Mouse (Mus musculus): ENCODE results near the gene Rnpep. TPM values are rescaled to one million over a fixed set of nuclear protein-coding genes. Genes with fewer than 3 reads are reported as not detected.

The Rnpep gene
- polyA plus RNA-seq, 1 experiment from 2014 or later: 97.7 TPM

GRCm38 (mm10) chr1:135282536-135283286 is 1.2 kb downstream of the Rnpep start:
- ATAC-seq (ENCODE audit: low FRiP score): no peak
- 37% methylated on average over 13 of the region's 13 CpGs for WGBS

GRCm38 (mm10) chr1:135281841-135282240 is 2.0 kb downstream of the Rnpep start:
- Histone ChIP-seq H3K4me3 (replicated peaks) (no peak overlapping the region), H3K4me2 (no peak overlapping the region), H3K9me3 (no peaks in the 10 kb centered on the region), H3K36me3 (replicated peaks) (peaks cover 25% of the 10 kb centered on the region), H3K27me3 (no peaks in the 10 kb centered on the region), H3K27ac (no peak overlapping the region), H3K4me1 (peaks cover 15% of the 10 kb centered on the region), H3K9ac (no peak overlapping the region)
- WGBS: 97% methylated on average over 17 of the region's 17 CpGs
- no peak for ATAC-seq (ENCODE audit: low FRiP score)

More at GRCm38 (mm10) chr1:135282536-135283286, 1.2 kb downstream of the Rnpep start:
- H3K4me1 ChIP-seq: peaks cover 15% of the 10 kb centered on the region
- peak overlapping the region; percentile 76 for H3K4me2 ChIP-seq
- no peaks in the 10 kb centered on the region for H3K9me3 ChIP-seq
- H3K27me3 ChIP-seq: no peaks in the 10 kb centered on the region
- peaks cover 19% of the 10 kb centered on the region for H3K36me3 ChIP-seq (replicated peaks)
- peak overlapping the region; percentile 83; the same call in 1 of the 2 replicates for H3K27ac ChIP-seq
- peak overlapping the region; percentile 77 for H3K9ac ChIP-seq
- peak overlapping the region; percentile 60 for H3K4me3 ChIP-seq (replicated peaks)

GRCm38 (mm10) chr1:135280646-135281045 is 3.2 kb downstream of the Rnpep start:
- Histone ChIP-seq H3K4me1 (peaks cover 15% of the 10 kb centered on the region), H3K27ac (no peak overlapping the region), H3K9me3 (no peaks in the 10 kb centered on the region), H3K27me3 (no peaks in the 10 kb centered on the region), H3K4me3 (replicated peaks) (no peak overlapping the region), H3K36me3 (replicated peaks) (peaks cover 36% of the 10 kb centered on the region), H3K4me2 (no peak overlapping the region), H3K9ac (no peak overlapping the region)
- WGBS: 76% methylated on average over 9 of the region's 9 CpGs
- ATAC-seq (ENCODE audit: low FRiP score): no peak

- H3K9me3 ChIP-seq: no peaks in the 10 kb centered on the region
- no peak overlapping the region for H3K4me2 ChIP-seq
- peaks cover 63% of the 10 kb centered on the region for H3K36me3 ChIP-seq (replicated peaks)
- H3K27ac ChIP-seq: no peak overlapping the region
- no peak overlapping the region for H3K9ac ChIP-seq
- H3K4me3 ChIP-seq (replicated peaks): no peak overlapping the region
- WGBS: 80% methylated on average over 9 of the region's 9 CpGs
- H3K4me1 ChIP-seq: no peaks in the 10 kb centered on the region
- ATAC-seq (ENCODE audit: low FRiP score): no peak
- H3K27me3 ChIP-seq: no peaks in the 10 kb centered on the region
Observed at GRCm38 (mm10) chr1:135271371-135271770, 12.5 kb downstream of the Rnpep start.

GRCm38 (mm10) chr1:135267663-135268446 is 16.0 kb downstream of the Rnpep start:
- no peak overlapping the region for H3K4me3 ChIP-seq (replicated peaks)
- no peaks in the 10 kb centered on the region for H3K9me3 ChIP-seq
- no peak for ATAC-seq (ENCODE audit: low FRiP score)
- H3K27ac ChIP-seq: no peak overlapping the region
- no peaks in the 10 kb centered on the region for H3K4me1 ChIP-seq
- H3K36me3 ChIP-seq (replicated peaks): peaks cover 71% of the 10 kb centered on the region
- 90% methylated on average over 10 of the region's 10 CpGs for WGBS
- H3K9ac ChIP-seq: no peak overlapping the region
- no peaks in the 10 kb centered on the region for H3K27me3 ChIP-seq
- no peak overlapping the region for H3K4me2 ChIP-seq

GRCm38 (mm10) chr1:135265834-135266233 is 18.1 kb downstream of the Rnpep start:
- Histone ChIP-seq H3K36me3 (replicated peaks) (peaks cover 65% of the 10 kb centered on the region), H3K4me2 (no peak overlapping the region), H3K27ac (no peak overlapping the region), H3K9ac (no peak overlapping the region), H3K9me3 (no peaks in the 10 kb centered on the region), H3K4me1 (no peaks in the 10 kb centered on the region), H3K27me3 (no peaks in the 10 kb centered on the region), H3K4me3 (replicated peaks) (no peak overlapping the region)
- WGBS: 92% methylated on average over 5 of the region's 5 CpGs
- no peak for ATAC-seq (ENCODE audit: low FRiP score)

GRCm38 (mm10) chr1:135263316-135263715 is 20.6 kb downstream of the Rnpep start:
- Histone ChIP-seq H3K9ac (no peak overlapping the region), H3K36me3 (replicated peaks) (peaks cover 61% of the 10 kb centered on the region), H3K4me1 (peaks cover 7% of the 10 kb centered on the region), H3K27ac (no peak overlapping the region), H3K27me3 (no peaks in the 10 kb centered on the region), H3K9me3 (no peaks in the 10 kb centered on the region), H3K4me3 (replicated peaks) (no peak overlapping the region), H3K4me2 (no peak overlapping the region)
- no peak for ATAC-seq (ENCODE audit: low FRiP score)
- WGBS: 89% methylated on average over 9 of the region's 9 CpGs

GRCm38 (mm10) chr1:135262329-135262728 is 21.6 kb downstream of the Rnpep start:
- H3K36me3 ChIP-seq (replicated peaks): peaks cover 51% of the 10 kb centered on the region
- H3K9me3 ChIP-seq: no peaks in the 10 kb centered on the region
- no peak overlapping the region for H3K9ac ChIP-seq
- no peak overlapping the region for H3K4me2 ChIP-seq
- no peak overlapping the region for H3K27ac ChIP-seq
- H3K4me3 ChIP-seq (replicated peaks): no peak overlapping the region
- no peak for ATAC-seq (ENCODE audit: low FRiP score)
- WGBS: 84% methylated on average over 3 of the region's 3 CpGs
- no peaks in the 10 kb centered on the region for H3K27me3 ChIP-seq
- peaks cover 10% of the 10 kb centered on the region for H3K4me1 ChIP-seq

GRCm38 (mm10) chr1:135260931-135261330 is 23.0 kb downstream of the Rnpep start:
- Histone ChIP-seq H3K4me2 (no peak overlapping the region), H3K4me1 (peaks cover 10% of the 10 kb centered on the region), H3K9me3 (no peaks in the 10 kb centered on the region), H3K27me3 (no peaks in the 10 kb centered on the region), H3K9ac (no peak overlapping the region), H3K4me3 (replicated peaks) (no peak overlapping the region), H3K27ac (no peak overlapping the region), H3K36me3 (replicated peaks) (peaks cover 38% of the 10 kb centered on the region)
- ATAC-seq (ENCODE audit: low FRiP score): no peak
- WGBS: 75% methylated on average over 6 of the region's 6 CpGs

- peak overlapping the region; percentile 43; the same call in 1 of the 2 replicates for H3K27ac ChIP-seq
- ATAC-seq (ENCODE audit: low FRiP score): peak; percentile 83
Observed at GRCm38 (mm10) chr1:135259128-135259436, 24.8 kb downstream of the Rnpep start.

GRCm38 (mm10) chr1:135258380-135259127 is 25.3 kb downstream of the Rnpep start, which contains the start of gene Elf3:
Gene Elf3 (minus strand): TSS chr1:135258568.
- Histone ChIP-seq H3K9me3 (no peaks in the 10 kb centered on the region), H3K4me2 (peak within 1 kb of the TSS; percentile 52), H3K27ac (peak within 1 kb of the TSS; percentile 43; the same call in 1 of the 2 replicates), H3K9ac (peak within 1 kb of the TSS; percentile 38), H3K36me3 (replicated peaks) (peaks cover 20% of the 10 kb centered on the region), H3K4me3 (replicated peaks) (peak within 1 kb of the TSS; percentile 21; the same call in 1 of the 2 replicates), H3K4me1 (peaks cover 10% of the 10 kb centered on the region), H3K27me3 (no peaks in the 10 kb centered on the region)
- WGBS: 6% methylated on average over 19 of the region's 19 CpGs
- ATAC-seq (ENCODE audit: low FRiP score): peak; percentile 66

More at GRCm38 (mm10) chr1:135259128-135259436, 24.8 kb downstream of the Rnpep start:
- Histone ChIP-seq H3K27me3 (no peaks in the 10 kb centered on the region), H3K4me2 (peak overlapping the region; percentile 52), H3K9me3 (no peaks in the 10 kb centered on the region), H3K36me3 (replicated peaks) (peaks cover 25% of the 10 kb centered on the region), H3K4me3 (replicated peaks) (peak overlapping the region; percentile 21; the same call in 1 of the 2 replicates), H3K4me1 (peaks cover 10% of the 10 kb centered on the region), H3K9ac (peak overlapping the region; percentile 38; the same call in 1 of the 2 replicates)
- WGBS: 2% methylated on average over 10 of the region's 10 CpGs

- H3K27me3 ChIP-seq: no peaks in the 10 kb centered on the region
- 74% methylated on average over 6 of the region's 6 CpGs for WGBS
- no peaks in the 10 kb centered on the region for H3K9me3 ChIP-seq
- no peak overlapping the region for H3K4me2 ChIP-seq
- no peak overlapping the region for H3K27ac ChIP-seq
- peaks cover 10% of the 10 kb centered on the region for H3K4me1 ChIP-seq
- H3K36me3 ChIP-seq (replicated peaks): no peaks in the 10 kb centered on the region
- no peak overlapping the region for H3K4me3 ChIP-seq (replicated peaks)
- no peak overlapping the region for H3K9ac ChIP-seq
- no peak for ATAC-seq (ENCODE audit: low FRiP score)
Observed at GRCm38 (mm10) chr1:135256299-135256698, 27.6 kb downstream of the Rnpep start.

All from forebrain, embryonic 12.5 days (tissue).